22 mouse cellular contexts compared by ENCODE assay signal in the genomic region with DNA sequence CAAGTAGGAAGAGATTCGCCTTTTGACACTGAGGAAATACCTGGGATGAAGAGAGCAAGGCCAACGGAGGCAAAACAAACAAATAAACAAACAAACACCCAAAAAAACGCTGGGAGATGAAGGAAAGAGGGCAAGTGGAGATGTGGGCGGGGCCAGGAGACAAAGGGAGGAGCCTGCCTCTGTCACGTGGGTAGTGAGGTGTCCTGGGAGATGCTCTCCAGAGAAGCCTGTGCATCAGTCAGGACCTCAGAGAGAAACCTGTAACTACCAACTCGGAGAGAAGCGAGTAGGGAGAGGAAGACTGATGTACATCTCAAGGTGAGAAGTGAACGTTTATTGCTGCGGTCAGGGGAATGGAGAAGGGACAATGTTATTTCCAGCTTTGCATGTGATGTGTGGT. TPM values are rescaled to one million over a fixed set of nuclear protein-coding genes. Genes with fewer than 3 reads are reported as not detected.
DNase-seq lines count a peak whose midpoint lies in the region; ATAC-seq and TF ChIP-seq lines count a peak whose summit lies in the region.
"Had no signal": no experiment of that assay in that cellular context is flagged by ENCODE, and none has a peak within 500 bp of the region (broad histone marks: within the 10 kb centered on the region; RNA-seq: fewer than 3 reads in every experiment).

A gene (plus strand): TSS at position 235 of the 400 bp plus-strand sequence.

- no peak for TF ChIP-seq CTCF in testis, adult 2 months (IDR thresholded peaks at IDR 0.05; ENCODE audit: control insufficient read depth, insufficient read depth, insufficient replicate concordance, low read depth, low read length)

- no peak within 1 kb of the TSS for H3K4me3 ChIP-seq in heart, embryonic 12.5 days
- H3K4me3 ChIP-seq in lung, embryonic 16.5 days (ENCODE audit: low read length), result no peak within 1 kb of the TSS
- peak within 1 kb of the TSS; percentile 80 for H3K4me3 ChIP-seq in testis, adult 2 months (ENCODE audit: control insufficient read depth, low read depth, low read length)
- H3K4me3 ChIP-seq in midbrain, embryonic 13.5 days (replicated peaks), result no peak within 1 kb of the TSS
- H3K4me3 ChIP-seq: embryonic facial prominence, embryonic 10.5 days; forebrain, embryonic 13.5 days; gastrocnemius, adult 2 months; hindbrain, embryonic 12.5 days had no signal

- no peaks in the 10 kb centered on the region for H3K36me3 ChIP-seq in heart, embryonic 12.5 days
- H3K36me3 ChIP-seq in lung, embryonic 16.5 days (ENCODE audit: control insufficient read depth, insufficient read depth, low read length), result no peaks in the 10 kb centered on the region
- H3K36me3 ChIP-seq in testis, adult 2 months (ENCODE audit: control insufficient read depth, insufficient read depth, low read length), result no peaks in the 10 kb centered on the region
- H3K36me3 ChIP-seq in midbrain, embryonic 13.5 days, result no peaks in the 10 kb centered on the region
- H3K36me3 ChIP-seq: embryonic facial prominence, embryonic 10.5 days; hindbrain, embryonic 12.5 days had no signal

- peak; percentile 63 for DNase-seq in heart, adult 11 months
- no peak for DNase-seq in lung, postnatal 14 days
- peak; percentile 41 for DNase-seq in R1 (ENCODE audit: low read depth, low spot score)
- no peak for DNase-seq in urinary bladder, postnatal 14 days (ENCODE audit: low spot score)
- DNase-seq: adrenal gland, adult 8-10 months; adrenal gland, postnatal 36 days; B cell, adult 2 months; cerebellum, adult 2 months; cerebellum, postnatal 10 days; forebrain, postnatal 0 days; gastrocnemius, adult 2 months; gastrocnemius, postnatal 25 days; heart, postnatal 10 days; heart, postnatal 4 days had no signal

- H3K4me2 ChIP-seq in heart, embryonic 12.5 days, result no peak within 1 kb of the TSS
- no peak within 1 kb of the TSS for H3K4me2 ChIP-seq in lung, embryonic 16.5 days (ENCODE audit: low read depth, low read length)
- H3K4me2 ChIP-seq in midbrain, embryonic 13.5 days (replicated peaks), result no peak within 1 kb of the TSS
- H3K4me2 ChIP-seq: forebrain, embryonic 13.5 days; hindbrain, embryonic 12.5 days had no signal

- WGBS in heart, embryonic 12.5 days, result 70% methylated on average over 9 of the region's 9 CpGs
- 74% methylated on average over 9 of the region's 9 CpGs for WGBS in lung, embryonic 16.5 days
- 81% methylated on average over 9 of the region's 9 CpGs for WGBS in midbrain, embryonic 13.5 days

- H3K9me3 ChIP-seq in heart, embryonic 12.5 days (replicated peaks), result no peaks in the 10 kb centered on the region
- H3K9me3 ChIP-seq in lung, embryonic 16.5 days (ENCODE audit: control insufficient read depth, low read length), result no peaks in the 10 kb centered on the region
- no peaks in the 10 kb centered on the region for H3K9me3 ChIP-seq in midbrain, embryonic 13.5 days
- H3K9me3 ChIP-seq: embryonic facial prominence, embryonic 10.5 days; forebrain, embryonic 13.5 days; hindbrain, embryonic 12.5 days had no signal

- no peaks in the 10 kb centered on the region for H3K27me3 ChIP-seq in heart, embryonic 12.5 days (replicated peaks)
- no peaks in the 10 kb centered on the region for H3K27me3 ChIP-seq in lung, embryonic 16.5 days (ENCODE audit: control insufficient read depth, insufficient read depth, low read depth, low read length)
- H3K27me3 ChIP-seq in testis, adult 2 months (ENCODE audit: control insufficient read depth, insufficient read depth, low read length), result no peaks in the 10 kb centered on the region
- H3K27me3 ChIP-seq in midbrain, embryonic 13.5 days, result no peaks in the 10 kb centered on the region
- H3K27me3 ChIP-seq: forebrain, embryonic 13.5 days; hindbrain, embryonic 12.5 days had no signal

- H3K27ac ChIP-seq in heart, embryonic 12.5 days (ENCODE audit: poor library complexity, severe bottlenecking), result no peak within 1 kb of the TSS
- no peak within 1 kb of the TSS for H3K27ac ChIP-seq in lung, embryonic 16.5 days (ENCODE audit: low read length)
- no peak within 1 kb of the TSS for H3K27ac ChIP-seq in testis, adult 2 months (ENCODE audit: control insufficient read depth, insufficient read depth, low read depth, low read length)
- H3K27ac ChIP-seq in midbrain, embryonic 13.5 days, result no peak within 1 kb of the TSS
- H3K27ac ChIP-seq: embryonic facial prominence, embryonic 10.5 days; forebrain, embryonic 13.5 days; gastrocnemius, adult 2 months; hindbrain, embryonic 12.5 days had no signal

- peak; percentile 48; the same call in 1 of the 2 replicates for TF ChIP-seq POLR2A in testis, adult 2 months (IDR thresholded peaks at IDR 0.05; ENCODE audit: control insufficient read depth, low read depth, low read length)

- no peak for ATAC-seq in heart, embryonic 12.5 days (ENCODE audit: insufficient number of reproducible peaks, low FRiP score)
- ATAC-seq in lung, embryonic 16.5 days (ENCODE audit: low read depth), result no peak
- no peak for ATAC-seq in midbrain, embryonic 13.5 days
- ATAC-seq: CD4-positive, CD25-positive, alpha-beta regulatory T cell, adult 4 months; forebrain, embryonic 13.5 days; forebrain, postnatal 0 days had no signal

- H3K9ac ChIP-seq in heart, embryonic 12.5 days, result no peak within 1 kb of the TSS
- H3K9ac ChIP-seq in lung, embryonic 16.5 days (ENCODE audit: low read length), result no peak within 1 kb of the TSS
- no peak within 1 kb of the TSS for H3K9ac ChIP-seq in midbrain, embryonic 13.5 days (replicated peaks)
- H3K9ac ChIP-seq: forebrain, embryonic 13.5 days; forebrain, postnatal 0 days; hindbrain, embryonic 12.5 days had no signal

- H3K4me1 ChIP-seq in heart, embryonic 12.5 days (replicated peaks), result no peaks in the 10 kb centered on the region
- no peaks in the 10 kb centered on the region for H3K4me1 ChIP-seq in lung, embryonic 16.5 days (replicated peaks; ENCODE audit: control insufficient read depth, insufficient read depth, low read length)
- H3K4me1 ChIP-seq in testis, adult 2 months (ENCODE audit: control insufficient read depth, insufficient read depth, low read length), result peaks cover 3% of the 10 kb centered on the region
- H3K4me1 ChIP-seq in midbrain, embryonic 13.5 days (replicated peaks), result no peaks in the 10 kb centered on the region
- H3K4me1 ChIP-seq: forebrain, embryonic 13.5 days; hindbrain, embryonic 12.5 days had no signal

RNA-seq across cellular contexts. Expression of the gene that starts here (rescaled TPM):
- polyA plus RNA-seq in heart, embryonic 12.5 days (2016; fragmentation: Nextera tagmentation; extraction: Ambion mirVana), result 0.91 and 1.1 TPM in 2 replicates
- 18.1 and 24.0 TPM in 2 replicates for polyA plus RNA-seq in lung, embryonic 16.5 days (2015; fragmentation: Nextera tagmentation; extraction: Ambion mirVana)
- polyA plus RNA-seq in testis, adult 2 months (2012; rRNA removed), result 77.1 and 78.5 TPM in 2 replicates
- not detected in 2 replicates for polyA plus RNA-seq in midbrain, embryonic 13.5 days (2015; fragmentation: Nextera tagmentation; extraction: Ambion mirVana)
- polyA plus RNA-seq: CD4-positive, CD25-positive, alpha-beta regulatory T cell, adult 4 months; forebrain, embryonic 13.5 days had no signal

Comparison
In these comparisons a context has a peak if more than half of its experiments do, and no peak if none do; other contexts are left out.
1. DNase-seq: peak in heart, adult 11 months (single experiment) and R1 (single experiment); none in lung, postnatal 14 days (single experiment) and urinary bladder, postnatal 14 days (single experiment).